Mouse (Mus musculus) testis, adult 2 months (tissue): ENCODE measurements around the gene Gm20388. TPM values are rescaled to one million over a fixed set of nuclear protein-coding genes. Genes with fewer than 3 reads are reported as not detected.

Experiments used
- H3K27ac ChIP-seq: fragments of 200-500 bp; 2 replicates; pipeline ENCODE4 v1.5.1; 2012; ENCODE audit warnings: low read depth, low read length; ENCODE audit not compliant: control insufficient read depth, insufficient read depth
- H3K27me3 ChIP-seq: fragments of 200-500 bp; 2 replicates; pipeline ENCODE4 v1.6.1; 2012; ENCODE audit warnings: mild to moderate bottlenecking, low read length, moderate library complexity; ENCODE audit not compliant: control insufficient read depth, insufficient read depth
- H3K36me3 ChIP-seq: fragments of 200-500 bp; 2 replicates; pipeline ENCODE4 v1.6.1; 2012; ENCODE audit warnings: mild to moderate bottlenecking, low read length; ENCODE audit not compliant: control insufficient read depth, insufficient read depth
- H3K4me1 ChIP-seq: fragments of 200-500 bp; 2 replicates; pipeline ENCODE4 v1.6.1; 2012; ENCODE audit warnings: low read length; ENCODE audit not compliant: control insufficient read depth, insufficient read depth
- H3K4me3 ChIP-seq: fragments of 200-500 bp; 2 replicates; pipeline ENCODE4 v1.5.1; 2012; ENCODE audit warnings: low read depth, mild to moderate bottlenecking, low read length, moderate library complexity, mixed read lengths; ENCODE audit not compliant: control insufficient read depth
- CTCF ChIP-seq: fragments of 200-500 bp; IDR thresholded peaks from 2 replicates; pipeline ENCODE4 v1.5.1; 2012; ENCODE audit warnings: low read depth, mild to moderate bottlenecking, inconsistent platforms, low read length, moderate library complexity; ENCODE audit not compliant: control insufficient read depth, insufficient read depth, insufficient replicate concordance
- POLR2A ChIP-seq: fragments of 200-500 bp; IDR thresholded peaks from 2 replicates; pipeline ENCODE4 v1.6.1; 2012; ENCODE audit warnings: low read depth, mild to moderate bottlenecking, inconsistent platforms, low read length, moderate library complexity; ENCODE audit not compliant: control insufficient read depth
- polyA plus RNA-seq: library from polyadenylated mRNA; depleted of rRNA; stranded (reverse); fragments of >200 nt; gene quantifications from 2 replicates; pipeline ENCODE4 v1.2.3, GENCODE M21; 2012

Gm20388 gene
- polyA plus RNA-seq, 1 experiment, result 5.6 TPM

- no peak for TF ChIP-seq POLR2A
- peak; percentile 76; the same call in 1 of the 2 replicates for TF ChIP-seq CTCF
- H3K36me3 ChIP-seq, result no peaks in the 10 kb centered on the region
- no peak overlapping the region for H3K27ac ChIP-seq
- H3K4me1 ChIP-seq, result no peaks in the 10 kb centered on the region
- no peak overlapping the region for H3K4me3 ChIP-seq
- H3K27me3 ChIP-seq, result no peaks in the 10 kb centered on the region
Observed at GRCm38 (mm10) chr8:121228892-121229291, 1318.3 kb downstream of the Gm20388 start.

GRCm38 (mm10) chr8:121229550-121229949 lies 1318.9 kb downstream of the Gm20388 start:
- Histone ChIP-seq H3K27ac (no peak overlapping the region), H3K4me1 (peaks cover 1% of the 10 kb centered on the region), H3K4me3 (no peak overlapping the region), H3K36me3 (no peaks in the 10 kb centered on the region), H3K27me3 (no peaks in the 10 kb centered on the region)
- TF ChIP-seq CTCF (no peak), POLR2A (no peak)

- no peak overlapping the region for H3K4me3 ChIP-seq
- no peaks in the 10 kb centered on the region for H3K27me3 ChIP-seq
- TF ChIP-seq POLR2A (no peak), CTCF (no peak)
- H3K36me3 ChIP-seq, result no peaks in the 10 kb centered on the region
- H3K4me1 ChIP-seq, result peaks cover 5% of the 10 kb centered on the region
- no peak overlapping the region for H3K27ac ChIP-seq
Observed at GRCm38 (mm10) chr8:121233196-121233595, 1322.6 kb downstream of the Gm20388 start.

- H3K36me3 ChIP-seq, result no peaks in the 10 kb centered on the region
- no peaks in the 10 kb centered on the region for H3K27me3 ChIP-seq
- no peak for TF ChIP-seq POLR2A
- TF ChIP-seq CTCF, result peak; percentile 96
- no peak overlapping the region for H3K4me3 ChIP-seq
- H3K27ac ChIP-seq, result no peak overlapping the region
- peaks cover 5% of the 10 kb centered on the region for H3K4me1 ChIP-seq
Observed at GRCm38 (mm10) chr8:121234915-121235314, 1324.3 kb downstream of the Gm20388 start.

GRCm38 (mm10) chr8:121239640-121240039 lies 1329.0 kb downstream of the Gm20388 start:
- TF ChIP-seq POLR2A (no peak), CTCF (no peak)
- H3K36me3 ChIP-seq, result no peaks in the 10 kb centered on the region
- H3K4me1 ChIP-seq, result peaks cover 3% of the 10 kb centered on the region
- no peaks in the 10 kb centered on the region for H3K27me3 ChIP-seq
- no peak overlapping the region for H3K4me3 ChIP-seq
- no peak overlapping the region for H3K27ac ChIP-seq

GRCm38 (mm10) chr8:121241761-121242552 lies 1331.3 kb downstream of the Gm20388 start:
- H3K27me3 ChIP-seq, result no peaks in the 10 kb centered on the region
- TF ChIP-seq POLR2A (no peak), CTCF (no peak)
- H3K4me1 ChIP-seq, result no peaks in the 10 kb centered on the region
- no peak overlapping the region for H3K4me3 ChIP-seq
- no peak overlapping the region for H3K27ac ChIP-seq
- no peaks in the 10 kb centered on the region for H3K36me3 ChIP-seq

- Histone ChIP-seq H3K4me1 (no peaks in the 10 kb centered on the region), H3K27me3 (no peaks in the 10 kb centered on the region), H3K36me3 (no peaks in the 10 kb centered on the region), H3K4me3 (no peak overlapping the region), H3K27ac (no peak overlapping the region)
- TF ChIP-seq POLR2A (no peak), CTCF (no peak)
Observed at GRCm38 (mm10) chr8:121242671-121243070, 1332.0 kb downstream of the Gm20388 start.

GRCm38 (mm10) chr8:121248823-121249222 lies 1338.2 kb downstream of the Gm20388 start:
- H3K4me1 ChIP-seq, result no peaks in the 10 kb centered on the region
- no peaks in the 10 kb centered on the region for H3K36me3 ChIP-seq
- H3K4me3 ChIP-seq, result no peak overlapping the region
- TF ChIP-seq POLR2A (no peak), CTCF (no peak)
- no peaks in the 10 kb centered on the region for H3K27me3 ChIP-seq
- H3K27ac ChIP-seq, result no peak overlapping the region
